Mouse (Mus musculus) embryonic facial prominence, embryonic 11.5 days (tissue): Measurements from ENCODE around the gene Kcnip2. TPM values are rescaled to one million over a fixed set of nuclear protein-coding genes. Genes with fewer than 3 reads are reported as not detected.
"Not testable (repeated sequence)": the region's sequence is repeated elsewhere in the genome, so short reads cannot be mapped to it uniquely, and the experiment has no call there.

Experiments
- ATAC-seq: fragments of 200-750 bp; cut with Nextera tagmentation; replicated peaks from 2 replicates; pipeline ENCODE4 v1.8.0; 2017; ENCODE audit warnings: low read depth; ENCODE audit not compliant: insufficient number of reproducible peaks, low FRiP score, low TSS enrichment
- DNase-seq: peaks from one replicate; pipeline ENCODE4 v3.0.0-alpha.2; 2015; ENCODE audit warnings: low spot score
- H3K27ac ChIP-seq: fragments of 300-500 bp; sonication (generic); replicated peaks from 2 replicates; pipeline ENCODE4 v1.5.1; 2014; ENCODE audit warnings: mild to moderate bottlenecking, low read depth, low read length, control low read depth
- H3K27me3 ChIP-seq: fragments of 300-500 bp; sonication (generic); 2 replicates; pipeline ENCODE4 v1.6.1; 2014; ENCODE audit warnings: mild to moderate bottlenecking, low read length, moderate library complexity, mixed read lengths; ENCODE audit not compliant: control insufficient read depth, insufficient read depth
- H3K36me3 ChIP-seq: fragments of 300-500 bp; sonication (generic); replicated peaks from 2 replicates; pipeline ENCODE4 v1.6.1; 2014; ENCODE audit warnings: low read depth, mild to moderate bottlenecking, low read length, moderate library complexity, mixed read lengths; ENCODE audit not compliant: control insufficient read depth, insufficient read depth
- H3K4me1 ChIP-seq: fragments of 300-500 bp; sonication (generic); 2 replicates; pipeline ENCODE4 v1.6.1; 2014; ENCODE audit warnings: low read length, mixed read lengths; ENCODE audit not compliant: control insufficient read depth, insufficient read depth
- H3K4me2 ChIP-seq: fragments of 300-500 bp; sonication (generic); 2 replicates; pipeline ENCODE4 v1.6.1; 2014; ENCODE audit warnings: low read depth, mild to moderate bottlenecking, control low read depth, low read length, moderate library complexity
- H3K4me3 ChIP-seq: fragments of 300-500 bp; sonication (generic); 2 replicates; pipeline ENCODE4 v1.5.1; 2014; ENCODE audit warnings: low read depth, low read length, control low read depth
- H3K9ac ChIP-seq: fragments of 300-500 bp; sonication (generic); replicated peaks from 2 replicates; pipeline ENCODE4 v1.6.1; 2014; ENCODE audit warnings: mild to moderate bottlenecking, control low read depth, low read length
- H3K9me3 ChIP-seq: fragments of 300-500 bp; sonication (generic); replicated peaks from 2 replicates; pipeline ENCODE4 v1.6.1; 2016; ENCODE audit warnings: mild to moderate bottlenecking, low read length, inconsistent platforms, mixed read lengths; ENCODE audit not compliant: control insufficient read depth
- WGBS: fragments of 180-500 bp; shearing (Covaris S2); extraction: QIAGEN DNeasy Blood & Tissue Kit; methylation state at CpG from one replicate; pipeline ENCODE4 v1.1.7; 2014; 5-methylcytosine and 5-hydroxymethylcytosine counted together
- polyA plus RNA-seq: library from polyadenylated mRNA; unstranded; fragments of >200 nt; fragmentation: Nextera tagmentation; extraction: Ambion mirVana; gene quantifications from 2 replicates; pipeline ENCODE4 v1.2.1, GENCODE M21; 2014

Gene Kcnip2
- polyA plus RNA-seq, 1 experiment from 2014 or later, result 1.3 TPM

GRCm38 (mm10) chr19:45811028-45811674, 4.7 kb downstream of the Kcnip2 start:
- no peaks in the 10 kb centered on the region for H3K9me3 ChIP-seq
- no peaks in the 10 kb centered on the region; the same call in 1 of the 2 replicates for H3K27me3 ChIP-seq
- H3K27ac ChIP-seq, result no peak overlapping the region
- no peaks in the 10 kb centered on the region for H3K36me3 ChIP-seq
- ATAC-seq, result no peak
- no peak overlapping the region for H3K4me2 ChIP-seq
- WGBS, result 69% methylated on average over 12 of the region's 12 CpGs
- no peak overlapping the region for H3K9ac ChIP-seq
- H3K4me1 ChIP-seq, result peaks cover 4% of the 10 kb centered on the region
- no peak for DNase-seq
- H3K4me3 ChIP-seq, result no peak overlapping the region

- Histone ChIP-seq H3K27me3 (no peaks in the 10 kb centered on the region), H3K36me3 (no peaks in the 10 kb centered on the region), H3K4me2 (no peak overlapping the region), H3K27ac (no peak overlapping the region), H3K4me3 (no peak overlapping the region), H3K9ac (no peak overlapping the region), H3K9me3 (no peaks in the 10 kb centered on the region), H3K4me1 (no peaks in the 10 kb centered on the region; the same call in 1 of the 2 replicates)
- DNase-seq (no peak), ATAC-seq (no peak)
- 94% methylated on average over 4 of the region's 4 CpGs for WGBS
These were observed 8.1 kb downstream of the Kcnip2 start for GRCm38 (mm10) chr19:45807732-45808131.

- WGBS, result 91% methylated on average over 6 of the region's 6 CpGs
- H3K4me1 ChIP-seq, H3K27me3 ChIP-seq, H3K4me2 ChIP-seq, H3K4me3 ChIP-seq, DNase-seq, H3K9ac ChIP-seq, H3K9me3 ChIP-seq, H3K36me3 ChIP-seq, H3K27ac ChIP-seq, ATAC-seq: not testable (repeated sequence)
These were observed 10.0 kb downstream of the Kcnip2 start for GRCm38 (mm10) chr19:45805817-45806216.

GRCm38 (mm10) chr19:45804593-45805368, 11.1 kb downstream of the Kcnip2 start:
- peak; percentile 68 for DNase-seq

DNA sequence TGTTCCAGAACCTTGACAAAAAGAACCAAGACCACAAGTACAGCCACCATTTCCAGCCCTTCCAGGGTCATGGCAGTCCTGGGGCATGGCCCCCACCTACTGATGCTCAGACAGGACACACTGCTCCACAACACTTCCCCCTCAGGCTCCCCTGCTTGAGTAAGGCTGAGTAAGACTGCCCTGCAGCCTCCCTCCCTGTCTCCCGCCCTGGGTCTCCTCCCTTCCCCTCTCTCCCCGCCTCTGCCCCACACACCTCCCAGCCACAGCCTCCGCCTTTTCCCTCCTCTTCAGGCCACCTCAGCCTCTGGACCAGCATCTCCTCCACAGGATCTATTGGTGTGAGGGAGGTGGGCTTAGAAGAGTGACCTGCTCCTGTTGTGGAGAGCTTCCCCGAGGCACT, 12.5 kb downstream of the Kcnip2 start:
- H3K9ac ChIP-seq, result no peak overlapping the region
- no peaks in the 10 kb centered on the region for H3K36me3 ChIP-seq
- H3K27ac ChIP-seq, result no peak overlapping the region
- no peak overlapping the region for H3K4me3 ChIP-seq
- WGBS, result 17% methylated on average over 3 of the region's 4 CpGs
- H3K9me3 ChIP-seq, result no peaks in the 10 kb centered on the region
- H3K27me3 ChIP-seq, result no peaks in the 10 kb centered on the region
- ATAC-seq, result no peak
- H3K4me2 ChIP-seq, result no peak overlapping the region
- no peaks in the 10 kb centered on the region for H3K4me1 ChIP-seq
- DNase-seq, result no peak

More at GRCm38 (mm10) chr19:45804593-45805368, 11.1 kb downstream of the Kcnip2 start:
- ATAC-seq, result peak; percentile 61; the same call in 1 of the 2 replicates
- Histone ChIP-seq H3K9me3 (no peaks in the 10 kb centered on the region), H3K36me3 (no peaks in the 10 kb centered on the region), H3K9ac (no peak overlapping the region), H3K27ac (no peak overlapping the region), H3K4me1 (no peaks in the 10 kb centered on the region), H3K4me3 (no peak overlapping the region), H3K27me3 (no peaks in the 10 kb centered on the region), H3K4me2 (no peak overlapping the region)
- 21% methylated on average over 12 of the region's 12 CpGs for WGBS

DNA sequence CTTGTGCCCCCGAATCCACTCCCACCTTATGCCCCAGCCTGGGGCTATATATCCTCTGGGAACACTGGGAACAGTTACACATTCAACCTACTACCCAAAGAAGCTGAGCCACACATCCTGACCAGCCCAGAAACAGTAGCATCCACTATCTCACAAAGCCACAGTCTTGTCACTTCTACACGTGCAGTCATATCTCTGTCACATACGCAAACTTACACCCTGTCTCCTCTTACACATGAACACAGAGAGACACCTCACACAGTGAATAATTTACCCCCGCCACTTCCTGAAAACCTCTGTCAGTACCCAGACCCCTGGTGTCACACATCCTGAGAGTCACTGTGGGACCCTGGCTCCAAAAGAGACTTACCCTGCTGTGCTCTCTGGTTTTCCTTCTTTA, 13.2 kb downstream of the Kcnip2 start:
- DNase-seq (no peak), ATAC-seq (no peak)
- Histone ChIP-seq H3K27me3 (no peaks in the 10 kb centered on the region), H3K36me3 (no peaks in the 10 kb centered on the region), H3K4me2 (no peak overlapping the region), H3K27ac (no peak overlapping the region), H3K9me3 (no peaks in the 10 kb centered on the region), H3K4me3 (no peak overlapping the region), H3K4me1 (no peaks in the 10 kb centered on the region), H3K9ac (no peak overlapping the region)
- WGBS, result 62% methylated on average over 4 of the region's 4 CpGs

GRCm38 (mm10) chr19:45796879-45797278, 19.0 kb downstream of the Kcnip2 start:
- DNase-seq (no peak), ATAC-seq (no peak)
- Histone ChIP-seq H3K4me2 (no peak overlapping the region), H3K27me3 (no peaks in the 10 kb centered on the region), H3K36me3 (no peaks in the 10 kb centered on the region), H3K4me1 (no peaks in the 10 kb centered on the region), H3K9ac (no peak overlapping the region), H3K9me3 (no peaks in the 10 kb centered on the region), H3K27ac (no peak overlapping the region), H3K4me3 (no peak overlapping the region)
- 74% methylated on average over 15 of the region's 15 CpGs for WGBS

DNA sequence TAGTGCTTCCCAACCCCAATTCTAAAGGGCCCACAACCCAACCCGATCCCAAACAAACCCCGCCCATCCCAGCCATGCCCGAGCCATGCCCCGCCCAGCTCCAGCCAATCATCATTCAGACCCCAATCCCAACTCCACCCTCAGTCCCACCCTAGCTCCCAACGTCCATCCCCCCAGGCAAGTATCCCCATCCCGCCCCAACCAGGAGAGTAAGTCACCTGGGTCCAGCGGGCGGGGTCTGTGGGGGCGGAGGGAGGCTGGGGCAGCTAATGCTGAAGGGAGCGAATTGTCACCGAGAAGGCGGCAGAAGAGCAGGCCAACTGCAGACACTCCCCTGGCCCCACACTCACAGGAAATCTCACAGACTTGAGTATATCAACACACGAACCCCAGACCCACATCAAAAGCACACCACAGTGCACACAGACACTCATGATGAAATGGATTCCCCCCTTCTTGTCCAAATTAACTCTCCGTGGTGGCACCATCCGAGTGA, 19.8 kb downstream of the Kcnip2 start:
- Histone ChIP-seq H3K9me3 (no peaks in the 10 kb centered on the region), H3K4me2 (peak overlapping the region; percentile 44), H3K4me3 (peak overlapping the region; percentile 4; the same call in 1 of the 2 replicates), H3K4me1 (no peaks in the 10 kb centered on the region), H3K9ac (no peak overlapping the region), H3K27ac (no peak overlapping the region), H3K36me3 (no peaks in the 10 kb centered on the region), H3K27me3 (no peaks in the 10 kb centered on the region)
- DNase-seq, result peak; percentile 65
- 6% methylated on average over 15 of the region's 15 CpGs for WGBS
- no peak; the same call in 1 of the 2 replicates for ATAC-seq
